Mouse (Mus musculus): ENCODE data around the gene Zfp748.

Zfp748 gene

DNA sequence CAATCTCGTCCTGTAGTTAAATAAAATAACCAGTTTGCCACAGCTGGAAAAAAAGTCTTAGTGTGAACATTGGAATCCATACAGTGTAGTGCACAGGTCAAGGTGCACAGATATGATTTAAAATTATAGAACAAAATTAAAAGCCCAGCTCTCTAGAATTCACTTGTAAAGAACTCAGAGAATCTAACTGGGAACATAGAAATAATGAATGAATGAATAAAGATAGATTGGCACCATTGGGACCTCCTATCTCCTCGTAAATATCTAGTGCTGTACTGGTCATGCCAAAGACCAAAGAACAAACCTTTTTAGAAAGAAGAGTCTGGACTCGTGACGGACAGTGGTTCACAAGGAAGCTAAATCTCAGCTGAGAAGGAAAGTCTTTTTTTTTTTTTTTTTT is at the start of gene Zfp748:
Gene Zfp748 (minus strand): TSS at position 101 of the 400 bp plus-strand sequence.
- no peak for DNase-seq (ENCODE audit: low read depth, low spot score)

- peak; percentile 60 for DNase-seq (ENCODE audit: low read depth, low spot score)
Measured at GRCm38 (mm10) chr13:67572591-67573189, 19.1 kb upstream of the Zfp748 start.

DNA sequence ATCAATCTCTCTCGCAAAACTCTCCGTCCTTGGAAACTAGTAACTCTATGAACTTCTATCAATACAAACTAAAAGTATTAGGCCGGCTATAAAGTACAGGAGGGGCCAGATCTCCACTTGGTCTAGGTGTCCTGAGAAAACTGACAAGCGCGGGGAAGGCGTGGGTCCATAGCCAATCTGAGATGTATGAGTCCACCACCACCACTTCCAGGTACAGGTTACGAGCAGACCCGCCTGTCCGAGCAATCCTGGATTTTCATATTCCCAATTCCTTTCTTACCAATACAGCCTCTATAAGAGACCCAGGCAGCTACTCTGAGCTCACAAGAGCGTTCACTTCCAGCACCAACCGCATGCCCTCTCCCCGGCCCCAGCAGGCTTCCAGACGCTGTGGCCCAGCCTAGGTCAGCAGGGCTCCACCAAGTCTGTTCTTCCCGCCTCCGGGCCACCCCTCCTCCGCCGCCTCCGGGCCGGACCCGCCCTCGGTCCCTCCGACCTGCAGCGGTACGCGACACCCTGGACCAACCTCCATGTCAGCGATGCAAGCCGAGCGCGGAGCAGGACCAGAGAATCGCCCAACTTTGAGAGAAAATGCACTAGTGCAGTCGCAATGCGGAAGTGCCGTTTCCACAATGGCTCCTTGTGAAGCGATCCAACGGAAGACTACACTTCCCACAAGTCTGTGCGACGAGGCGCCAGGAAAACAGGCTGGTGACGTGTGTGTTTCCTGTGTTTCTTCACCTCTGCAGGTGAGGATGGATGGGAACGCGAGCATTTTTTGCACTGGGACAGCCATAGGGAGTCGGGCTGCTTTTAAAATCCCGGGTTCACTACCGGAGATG is 904 bp downstream of the Zfp748 start:
- DNase-seq (ENCODE audit: low read depth, low spot score), result peak; percentile 97

DNA sequence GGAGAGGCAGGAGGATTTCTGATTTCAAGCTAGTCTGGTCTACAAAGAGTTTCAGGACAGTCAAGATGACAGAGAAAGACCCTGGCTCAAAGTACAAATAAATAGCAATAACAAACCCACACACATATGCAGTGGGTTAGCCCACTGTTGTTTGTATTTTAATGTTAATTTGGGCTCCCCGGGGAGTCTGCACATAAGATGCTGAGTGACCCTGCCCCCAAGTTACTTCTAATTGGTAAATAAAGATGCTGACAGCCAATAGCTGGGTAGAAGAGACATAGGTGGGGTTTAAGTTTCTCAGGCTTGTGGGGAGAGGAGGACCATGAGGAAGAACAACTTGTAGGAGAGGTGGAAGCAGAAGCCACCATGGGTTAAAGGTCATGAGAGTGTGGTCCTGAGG is 7.7 kb downstream of the Zfp748 start:
- peak; percentile 81 for DNase-seq (ENCODE audit: low read depth, low spot score)

DNA sequence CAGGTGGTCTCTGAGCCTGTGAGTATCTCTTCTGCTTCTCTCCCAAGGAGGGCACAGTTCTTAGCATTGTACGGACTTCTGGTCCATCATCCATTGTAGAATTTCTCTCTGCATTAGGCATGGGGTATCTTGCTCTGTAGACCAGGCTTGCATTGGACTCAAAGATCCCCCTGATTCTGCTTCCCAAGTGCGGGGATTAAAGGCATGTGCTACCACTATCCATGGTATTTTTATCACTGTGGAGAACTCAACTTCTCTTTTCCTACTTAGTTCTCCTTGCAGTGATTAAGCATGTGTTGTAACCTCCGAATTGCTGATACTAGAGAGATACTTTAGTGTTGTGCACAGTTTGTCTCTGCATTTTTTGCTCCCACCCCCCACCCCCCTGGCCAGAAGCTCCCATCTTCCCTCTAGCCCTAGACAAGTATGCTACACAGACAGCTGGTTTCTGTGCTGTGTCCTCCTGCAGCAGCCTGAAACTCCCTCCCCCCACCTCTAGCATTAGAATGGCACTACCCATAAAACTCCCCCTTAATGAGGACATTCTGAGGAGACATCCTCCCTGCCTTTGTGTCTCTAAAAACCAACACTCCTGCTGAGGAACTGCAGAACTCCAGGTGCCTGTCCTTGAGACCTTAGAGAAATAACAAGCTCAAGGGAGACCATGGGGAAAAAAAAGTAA is 26.4 kb downstream of the Zfp748 start:
- peak; percentile 71 for DNase-seq (ENCODE audit: low read depth, low spot score)

- peak; percentile 98 for DNase-seq (ENCODE audit: low read depth, low spot score)
Measured at GRCm38 (mm10) chr13:67525753-67526410, 27.7 kb downstream of the Zfp748 start, which contains the start of the genes Gm26965 and Zfp87. Gm26965 (minus strand) TSS chr13:67526151. Zfp87 (minus strand) TSS chr13:67526177.

GRCm38 (mm10) chr13:67500908-67501307 is 52.7 kb downstream of the Zfp748 start:
- no peak for DNase-seq (ENCODE audit: low read depth, low spot score)

GRCm38 (mm10) chr13:67500084-67500719 is 53.4 kb downstream of the Zfp748 start, which contains the start of gene Zfp58:
Zfp58 (minus strand) TSS chr13:67500555.
- DNase-seq (ENCODE audit: low read depth, low spot score), result peak; percentile 96

- peak; percentile 85 for DNase-seq (ENCODE audit: low read depth, low spot score)
Measured at GRCm38 (mm10) chr13:67495631-67496030, 58.0 kb downstream of the Zfp748 start.
